Mouse (Mus musculus) ES-E14 (cell line): ENCODE data around the gene Syt2.

Experiments used
- CHD2 ChIP-seq: IDR thresholded peaks from 2 replicates; pipeline ENCODE4 v1.6.1; 2014; ENCODE audit warnings: mild to moderate bottlenecking, low read depth, low read length, inconsistent platforms
- HCFC1 ChIP-seq: IDR thresholded peaks from 2 replicates; pipeline ENCODE4 v1.6.1; 2012; ENCODE audit warnings: low read length, inconsistent platforms, borderline replicate concordance; ENCODE audit not compliant: insufficient read depth

DNA sequence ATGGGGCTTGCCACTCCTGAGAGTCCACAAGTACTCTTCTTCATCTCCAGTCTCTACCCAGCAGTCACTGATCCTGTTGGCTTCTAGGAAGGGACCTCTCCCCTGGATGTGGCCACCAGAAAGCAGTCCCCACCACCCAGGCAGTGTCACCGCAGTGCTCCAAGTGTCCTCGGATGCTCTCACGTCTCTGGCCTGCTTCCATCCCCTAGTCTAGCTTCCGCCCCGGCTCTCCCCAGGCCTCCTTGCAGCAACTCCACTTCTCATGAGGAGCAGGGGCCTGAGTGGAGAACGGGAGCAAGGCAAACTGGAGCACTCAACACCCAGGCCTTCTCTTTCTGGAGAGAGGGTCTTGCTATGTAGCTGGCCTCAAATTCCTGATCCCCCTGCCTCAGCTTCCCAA, 112.7 kb downstream of the Syt2 start:
- TF ChIP-seq CHD2 (no peak), HCFC1 (no peak)
